Mouse (Mus musculus) intestine, postnatal 0 days (tissue): ENCODE results near the gene Epb42. TPM values are rescaled to one million over a fixed set of nuclear protein-coding genes. Genes with fewer than 3 reads are reported as not detected.
"Not testable (repeated sequence)": the region's sequence is repeated elsewhere in the genome, so short reads cannot be mapped to it uniquely, and the experiment has no call there.

ENCODE experiments used
- ATAC-seq: fragments of 200-750 bp; cut with Nextera tagmentation; 2 replicates; pipeline ENCODE4 v1.8.0; 2017; ENCODE audit warnings: mild to moderate bottlenecking, moderate TSS enrichment, moderate library complexity
- H3K27ac ChIP-seq: fragments of 300-500 bp; sonication (generic); 2 replicates; pipeline ENCODE4 v1.5.1; 2014; ENCODE audit warnings: mild to moderate bottlenecking, low read depth, low read length, moderate library complexity
- H3K27me3 ChIP-seq: fragments of 300-500 bp; sonication (generic); replicated peaks from 2 replicates; pipeline ENCODE4 v1.6.1; 2014; ENCODE audit warnings: low read length, mixed read lengths; ENCODE audit not compliant: control insufficient read depth, insufficient read depth
- H3K36me3 ChIP-seq: fragments of 300-500 bp; sonication (generic); 2 replicates; pipeline ENCODE4 v1.6.1; 2014; ENCODE audit warnings: mild to moderate bottlenecking, moderate library complexity; ENCODE audit not compliant: control insufficient read depth, insufficient read depth
- H3K4me1 ChIP-seq: fragments of 300-500 bp; sonication (generic); replicated peaks from 2 replicates; pipeline ENCODE4 v1.6.1; 2014; ENCODE audit warnings: antibody characterized with exemption, low read length, mixed read lengths; ENCODE audit not compliant: control insufficient read depth, insufficient read depth
- H3K4me2 ChIP-seq: fragments of 300-500 bp; sonication (generic); replicated peaks from 2 replicates; pipeline ENCODE4 v1.6.1; 2014; ENCODE audit warnings: low read depth, mild to moderate bottlenecking, moderate library complexity
- H3K4me3 ChIP-seq: fragments of 300-500 bp; sonication (generic); 2 replicates; pipeline ENCODE4 v1.5.1; 2014; ENCODE audit warnings: low read depth, low read length
- H3K9ac ChIP-seq: fragments of 300-500 bp; sonication (generic); 2 replicates; pipeline ENCODE4 v1.6.1; 2014; ENCODE audit warnings: mild to moderate bottlenecking, low read depth, low read length
- H3K9me3 ChIP-seq: fragments of 300-500 bp; sonication (generic); 2 replicates; pipeline ENCODE4 v1.6.1; 2016; ENCODE audit warnings: mixed run types; ENCODE audit not compliant: control insufficient read depth
- CTCF ChIP-seq: sonication (generic); IDR thresholded peaks from 2 replicates; pipeline ENCODE4 v1.5.1; 2016; ENCODE audit warnings: low read depth, mild to moderate bottlenecking, control low read depth, antibody characterized with exemption, moderate library complexity
- WGBS: fragments of 180-500 bp; shearing (Covaris S2); extraction: QIAGEN DNeasy Blood & Tissue Kit; methylation state at CpG from one replicate; pipeline ENCODE4 v1.1.7; 2014; 5-methylcytosine and 5-hydroxymethylcytosine counted together
- polyA plus RNA-seq: library from polyadenylated mRNA; unstranded; fragments of >200 nt; fragmentation: Nextera tagmentation; extraction: Ambion mirVana; gene quantifications from 2 replicates; pipeline ENCODE4 v1.2.1, GENCODE M21; 2015

Gene Epb42
- polyA plus RNA-seq, 1 experiment from 2014 or later, result 0.47 TPM

- Histone ChIP-seq H3K4me3 (no peak overlapping the region), H3K9me3 (no peaks in the 10 kb centered on the region), H3K27ac (no peak overlapping the region), H3K36me3 (no peaks in the 10 kb centered on the region), H3K9ac (no peak overlapping the region), H3K4me2 (no peak overlapping the region), H3K4me1 (no peaks in the 10 kb centered on the region), H3K27me3 (no peaks in the 10 kb centered on the region)
- no peak for ATAC-seq
- peak; percentile 56 for TF ChIP-seq CTCF
- 73% methylated on average over 2 of the region's 2 CpGs for WGBS
These were observed 33.3 kb downstream of the Epb42 start for GRCm38 (mm10) chr2:121003586-121003985.

GRCm38 (mm10) chr2:120998863-120999262, 38.0 kb downstream of the Epb42 start:
- no peaks in the 10 kb centered on the region for H3K27me3 ChIP-seq
- ATAC-seq, result no peak
- H3K4me1 ChIP-seq, result no peaks in the 10 kb centered on the region
- no peaks in the 10 kb centered on the region for H3K9me3 ChIP-seq
- no peak overlapping the region for H3K4me3 ChIP-seq
- TF ChIP-seq CTCF, result no peak
- H3K27ac ChIP-seq, result no peak overlapping the region
- H3K36me3 ChIP-seq, result no peaks in the 10 kb centered on the region
- H3K9ac ChIP-seq, result no peak overlapping the region
- WGBS, result 87% methylated on average over 8 of the region's 8 CpGs
- no peak overlapping the region for H3K4me2 ChIP-seq

GRCm38 (mm10) chr2:120996607-120997006, 40.3 kb downstream of the Epb42 start:
- WGBS, result 76% methylated on average over 1 of the region's 1 CpGs
- not testable (repeated sequence) for H3K4me3 ChIP-seq, ATAC-seq, H3K27me3 ChIP-seq, H3K9me3 ChIP-seq, H3K4me2 ChIP-seq, H3K9ac ChIP-seq, H3K4me1 ChIP-seq, H3K36me3 ChIP-seq, H3K27ac ChIP-seq

- 74% methylated on average over 4 of the region's 4 CpGs for WGBS
These were observed 45.7 kb downstream of the Epb42 start for GRCm38 (mm10) chr2:120991196-120991595.

GRCm38 (mm10) chr2:120985241-120985640, 51.6 kb downstream of the Epb42 start:
- no peak overlapping the region for H3K27ac ChIP-seq
- peak; percentile 38 for TF ChIP-seq CTCF
- no peaks in the 10 kb centered on the region for H3K27me3 ChIP-seq
- no peak overlapping the region for H3K9ac ChIP-seq
- no peaks in the 10 kb centered on the region for H3K9me3 ChIP-seq
- ATAC-seq, result no peak
- H3K4me3 ChIP-seq, result no peak overlapping the region
- no peaks in the 10 kb centered on the region for H3K36me3 ChIP-seq
- WGBS, result 94% methylated on average over 1 of the region's 1 CpGs
- H3K4me2 ChIP-seq, result no peak overlapping the region
- no peaks in the 10 kb centered on the region for H3K4me1 ChIP-seq

More at GRCm38 (mm10) chr2:120991196-120991595, 45.7 kb downstream of the Epb42 start:
- Histone ChIP-seq H3K4me1 (no peaks in the 10 kb centered on the region), H3K27me3 (no peaks in the 10 kb centered on the region), H3K4me3 (no peak overlapping the region), H3K4me2 (no peak overlapping the region), H3K36me3 (no peaks in the 10 kb centered on the region), H3K27ac (no peak overlapping the region), H3K9ac (no peak overlapping the region), H3K9me3 (no peaks in the 10 kb centered on the region)
- no peak for ATAC-seq
- no peak for TF ChIP-seq CTCF

- no peaks in the 10 kb centered on the region for H3K27me3 ChIP-seq
- no peak overlapping the region for H3K4me3 ChIP-seq
- H3K4me1 ChIP-seq, result no peaks in the 10 kb centered on the region
- no peak for TF ChIP-seq CTCF
- no peak overlapping the region for H3K4me2 ChIP-seq
- WGBS, result 63% methylated on average over 2 of the region's 2 CpGs
- H3K9ac ChIP-seq, result no peak overlapping the region
- no peaks in the 10 kb centered on the region for H3K9me3 ChIP-seq
- H3K36me3 ChIP-seq, result no peaks in the 10 kb centered on the region
- no peak for ATAC-seq
- peak overlapping the region; percentile 28; the same call in 1 of the 2 replicates for H3K27ac ChIP-seq
These were observed 53.3 kb downstream of the Epb42 start for GRCm38 (mm10) chr2:120983611-120984010.

GRCm38 (mm10) chr2:120980861-120981260, 56.0 kb downstream of the Epb42 start:
- no peak for ATAC-seq
- WGBS, result 33% methylated on average over 2 of the region's 2 CpGs

More at GRCm38 (mm10) chr2:120980861-120981260, 56.0 kb downstream of the Epb42 start:
- Histone ChIP-seq H3K4me3 (no peak overlapping the region), H3K4me1 (no peaks in the 10 kb centered on the region), H3K27me3 (no peaks in the 10 kb centered on the region), H3K9ac (no peak overlapping the region), H3K27ac (no peak overlapping the region), H3K9me3 (no peaks in the 10 kb centered on the region), H3K36me3 (no peaks in the 10 kb centered on the region), H3K4me2 (no peak overlapping the region)
- TF ChIP-seq CTCF, result no peak
